Mouse (Mus musculus) cerebellum, adult 9-10 months (tissue): ENCODE measurements around the gene Mmrn2.
A peak's percentile ranks its signal among the peaks of the same experiment; 100 is the strongest.

Experiments
- DNase-seq: peaks from one replicate; pipeline ENCODE4 v3.0.0; 2022

Mmrn2 gene

DNA sequence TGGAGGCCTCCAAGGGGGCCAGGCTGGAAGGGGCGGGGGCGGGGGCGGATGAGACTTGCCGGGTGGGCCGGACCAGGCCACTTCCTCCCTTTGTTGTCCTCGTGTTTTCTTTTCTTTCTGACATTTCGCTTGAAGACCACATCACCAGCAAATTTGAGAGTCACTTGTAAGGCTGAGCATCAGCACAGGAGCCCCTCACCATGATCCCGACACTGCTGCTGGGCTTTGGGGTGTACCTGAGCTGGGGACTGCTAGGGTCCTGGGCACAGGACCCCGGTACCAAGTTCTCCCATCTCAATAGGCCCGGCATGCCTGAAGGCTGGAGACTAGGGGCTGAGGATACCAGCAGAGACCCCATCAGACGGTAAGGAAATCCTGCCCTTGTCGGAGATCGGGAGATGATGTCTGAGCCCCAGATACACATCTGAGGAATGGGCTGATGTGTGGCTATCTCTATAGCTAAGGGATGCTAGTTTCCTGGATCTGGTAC, at the start of gene Mmrn2:
TSS of gene Mmrn2 (plus strand) at position 51 of the 490 bp plus-strand sequence.
- no peak for DNase-seq

DNA sequence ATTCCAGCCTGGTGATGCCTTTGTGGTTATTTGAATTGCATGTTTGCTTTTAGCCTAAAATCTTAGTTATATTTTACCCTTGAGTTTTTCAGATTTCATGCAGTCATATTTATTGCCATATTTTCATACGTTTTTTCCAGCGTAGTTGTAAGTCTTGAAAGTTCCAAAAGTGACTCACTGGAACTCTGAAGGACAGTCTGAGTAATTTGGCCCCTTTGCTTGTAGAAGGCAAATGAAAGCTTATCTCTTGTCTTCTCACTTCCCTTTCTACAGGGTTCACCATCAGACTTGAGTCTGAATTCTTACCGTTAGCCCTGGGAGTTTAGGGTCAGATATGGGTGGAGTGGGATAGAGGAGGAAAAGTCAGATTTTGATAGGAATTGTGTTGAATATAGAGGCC, 48.7 kb upstream of the Mmrn2 start:
- DNase-seq, result no peak

DNA sequence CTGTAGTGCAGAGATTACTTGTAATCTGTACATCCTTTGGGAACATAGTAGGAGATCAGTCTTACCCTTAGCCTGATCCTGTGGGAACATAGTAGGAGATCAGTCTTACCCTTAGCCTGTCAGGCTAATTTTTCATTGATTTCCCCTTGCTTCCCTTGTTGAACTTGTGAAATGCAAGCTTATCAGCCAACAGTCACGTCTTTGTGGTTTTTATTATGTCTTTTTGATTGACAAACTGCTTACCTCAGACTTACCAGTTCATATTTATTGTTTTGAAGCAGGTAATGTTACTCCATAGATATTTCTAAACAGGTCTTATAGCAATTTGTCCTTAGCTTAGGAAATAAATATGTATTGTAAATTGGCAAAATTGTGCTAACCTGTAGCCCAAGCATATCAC, 47.6 kb upstream of the Mmrn2 start:
- DNase-seq, result no peak

DNA sequence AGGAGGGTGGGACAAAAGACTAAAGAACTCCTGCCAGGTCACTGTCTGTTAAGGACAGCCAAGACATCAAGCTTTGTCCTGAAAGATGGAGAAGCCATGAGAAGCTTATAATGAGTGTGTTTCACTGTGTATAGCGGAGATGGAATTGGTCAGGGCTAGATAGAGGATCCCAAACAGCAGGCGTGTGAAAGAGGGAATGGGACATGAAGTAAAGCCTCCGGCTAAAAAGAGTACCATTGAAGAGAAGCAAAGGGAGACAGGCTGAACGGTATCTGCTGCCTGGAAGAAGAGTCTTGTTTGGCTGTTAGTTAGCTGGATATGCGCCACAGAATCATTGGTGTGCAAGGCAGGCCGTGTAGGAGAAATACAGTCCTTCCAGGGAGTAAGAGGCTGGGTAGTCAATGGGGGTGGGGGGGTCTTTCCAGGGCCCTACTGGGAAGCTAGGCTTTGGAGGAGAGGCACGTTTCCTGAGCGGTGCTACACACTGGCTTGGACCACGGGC, 44.6 kb upstream of the Mmrn2 start:
- no peak for DNase-seq

DNA sequence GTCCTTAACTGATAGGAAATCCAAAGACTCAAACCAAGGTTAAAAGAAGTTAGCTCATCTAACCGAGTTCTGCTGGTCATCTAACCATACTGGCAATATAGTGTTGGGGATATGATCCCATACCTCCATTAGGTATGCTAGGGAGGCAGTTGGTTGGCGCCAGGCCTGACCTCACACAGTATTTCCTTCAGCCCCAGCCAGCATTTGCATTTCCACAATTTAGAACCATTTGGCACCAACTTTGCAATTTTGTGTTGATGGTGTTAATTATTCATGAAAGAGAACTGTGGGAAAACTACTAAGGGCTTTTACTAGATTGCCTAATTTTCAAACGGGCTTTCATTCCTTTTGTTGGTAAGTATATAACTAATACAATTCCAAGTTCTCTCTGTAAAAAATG, 43.4 kb upstream of the Mmrn2 start:
- DNase-seq, result no peak

DNA sequence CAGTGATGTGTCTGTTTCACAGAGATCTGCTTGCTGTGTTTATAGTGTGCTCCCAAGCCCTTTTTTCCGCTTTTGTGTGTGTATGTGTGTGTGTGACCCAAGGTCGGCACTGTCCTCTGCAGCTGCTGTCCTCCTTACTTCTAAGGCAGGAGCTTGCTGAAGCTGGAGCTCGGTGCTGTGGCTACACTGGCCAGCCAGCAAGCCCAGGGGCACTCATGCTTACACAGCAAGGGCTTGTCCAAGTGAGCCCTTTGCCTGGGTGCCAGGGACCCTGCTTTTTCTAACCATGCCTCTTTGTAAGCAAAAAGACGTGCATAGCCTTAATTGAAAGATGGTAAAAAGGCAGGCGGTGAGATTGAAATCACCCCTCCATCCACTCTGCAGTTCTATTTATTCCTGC, 42.8 kb upstream of the Mmrn2 start:
- no peak for DNase-seq

DNA sequence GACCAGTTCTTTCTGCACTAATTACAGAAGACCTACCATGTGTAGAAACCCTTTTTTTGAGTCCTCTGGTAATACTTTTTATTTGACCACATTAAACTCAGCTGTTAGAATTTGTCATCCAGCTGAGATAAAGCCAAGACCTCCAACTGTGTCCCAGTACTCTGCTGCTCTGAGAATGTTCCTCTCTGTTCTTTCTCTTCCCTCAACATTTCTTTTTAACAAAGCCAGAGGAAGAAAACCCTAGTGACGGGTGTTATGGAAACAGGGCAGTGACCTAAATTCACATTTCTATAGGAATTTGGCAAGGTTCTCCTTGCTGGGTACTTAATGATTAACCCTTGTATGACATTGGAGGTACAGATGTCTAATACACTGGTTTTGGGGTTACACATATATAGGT, 35.8 kb upstream of the Mmrn2 start:
- DNase-seq, result peak; percentile 26

DNA sequence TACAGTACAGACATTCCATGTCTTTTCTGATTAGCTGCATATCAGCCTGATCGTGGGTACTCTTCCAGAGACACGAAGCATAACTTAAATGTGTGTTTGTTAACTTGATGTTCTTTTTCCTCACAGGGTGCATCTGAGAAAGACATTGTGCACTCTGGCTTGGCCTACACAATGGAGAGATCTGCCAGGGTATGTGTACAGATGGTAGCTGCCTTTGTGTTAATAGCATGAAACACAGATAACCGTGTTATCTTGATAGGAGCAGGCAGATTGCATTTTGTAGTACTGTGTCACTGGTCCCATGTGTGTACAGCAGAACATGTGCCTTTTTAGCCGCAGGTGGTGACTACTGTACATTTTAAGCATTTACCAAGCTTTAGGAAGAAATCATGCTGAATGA, 33.3 kb upstream of the Mmrn2 start:
- no peak for DNase-seq

DNA sequence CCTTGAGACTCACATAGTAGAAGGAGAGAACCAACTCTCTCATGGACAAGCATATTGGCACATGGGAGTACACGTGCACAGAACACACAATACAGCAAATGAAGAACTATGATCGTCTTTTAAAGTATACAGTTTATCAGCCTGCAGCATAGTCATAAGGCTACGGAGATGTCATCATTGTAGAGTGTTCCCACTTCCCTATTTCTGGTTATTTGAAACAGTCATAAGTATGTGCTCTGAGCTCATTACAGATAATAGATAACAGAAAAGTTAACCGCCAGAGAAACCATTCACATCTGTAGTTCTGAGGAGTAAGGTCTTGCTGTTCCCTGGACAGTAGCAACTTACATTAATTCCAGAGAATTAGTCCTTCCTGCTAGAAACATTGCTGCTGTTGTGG, 32.2 kb upstream of the Mmrn2 start:
- no peak for DNase-seq

DNA sequence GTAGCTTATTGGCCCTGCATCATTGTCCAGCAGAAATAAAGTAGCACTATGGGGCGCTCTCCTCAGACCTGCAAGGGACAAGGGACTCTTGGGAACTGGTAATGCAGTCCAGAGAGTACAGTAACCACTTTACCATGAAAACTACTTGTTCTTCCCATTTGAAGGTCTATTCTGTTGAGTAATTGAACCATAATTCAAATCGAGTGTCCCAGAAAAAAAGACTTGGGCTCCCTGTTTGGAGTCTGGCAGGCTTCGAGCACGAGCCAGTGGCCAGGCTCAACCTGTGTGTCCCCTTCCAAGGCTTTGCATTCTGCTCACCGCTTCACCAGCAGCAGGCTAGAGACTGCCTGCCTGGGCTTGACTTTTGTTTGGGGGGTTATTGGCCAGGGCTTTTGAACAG, 30.9 kb upstream of the Mmrn2 start:
- no peak for DNase-seq

DNA sequence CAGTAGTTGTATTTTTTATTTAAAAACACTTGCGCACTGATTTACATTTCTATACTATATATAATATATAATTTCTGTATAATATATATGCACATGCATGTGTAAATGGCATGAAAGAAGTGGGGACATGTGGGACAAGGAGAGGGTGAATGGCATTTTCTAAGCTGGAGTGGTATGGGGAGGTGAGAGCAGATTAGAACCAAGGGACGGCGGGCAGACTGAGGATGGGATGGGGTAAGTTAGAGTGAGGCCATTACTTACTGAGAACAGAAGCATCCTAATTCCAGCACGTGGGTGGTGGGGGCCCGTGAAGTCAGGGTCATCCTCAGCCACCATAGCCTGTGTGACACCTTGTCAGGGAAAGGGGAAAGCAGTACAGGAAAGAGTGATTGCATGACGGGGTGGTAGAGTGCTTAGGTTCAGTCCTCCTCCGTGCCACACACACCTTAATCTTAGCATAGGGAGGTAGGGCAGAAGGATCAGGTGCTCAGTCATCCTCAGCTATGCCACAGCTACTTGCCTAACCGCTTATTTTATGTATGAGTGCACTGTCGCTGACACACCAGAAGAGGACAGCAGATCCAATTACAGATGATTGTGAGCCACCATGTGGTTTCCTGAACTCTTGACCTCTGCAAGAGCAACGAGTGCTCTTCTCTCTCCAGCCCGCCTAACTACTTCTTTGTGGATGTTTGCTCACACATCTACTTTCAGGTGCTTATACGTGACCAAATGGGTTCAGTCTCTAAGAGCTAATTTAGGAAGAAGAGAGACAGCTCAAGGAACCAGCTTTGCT, 29.3 kb upstream of the Mmrn2 start:
- no peak for DNase-seq

DNA sequence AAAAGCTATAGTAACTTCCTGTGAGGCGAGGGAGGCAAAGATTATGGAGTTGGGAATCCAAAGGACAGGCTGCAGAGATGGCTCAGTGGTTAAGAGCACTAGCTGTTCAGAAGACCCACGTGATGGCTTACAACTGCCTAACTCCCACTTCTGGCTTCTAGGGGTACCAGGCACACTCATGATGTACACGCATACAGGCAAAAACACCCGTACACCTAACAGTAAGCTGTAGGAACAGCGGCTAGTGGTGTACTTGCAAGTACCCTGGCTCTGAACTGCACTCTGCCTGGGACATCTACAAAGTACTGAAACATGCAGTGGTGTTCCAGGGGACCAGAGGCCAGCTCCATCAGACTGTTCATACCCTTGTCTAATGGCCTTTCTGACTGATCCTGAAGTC, 28.2 kb upstream of the Mmrn2 start:
- no peak for DNase-seq

DNA sequence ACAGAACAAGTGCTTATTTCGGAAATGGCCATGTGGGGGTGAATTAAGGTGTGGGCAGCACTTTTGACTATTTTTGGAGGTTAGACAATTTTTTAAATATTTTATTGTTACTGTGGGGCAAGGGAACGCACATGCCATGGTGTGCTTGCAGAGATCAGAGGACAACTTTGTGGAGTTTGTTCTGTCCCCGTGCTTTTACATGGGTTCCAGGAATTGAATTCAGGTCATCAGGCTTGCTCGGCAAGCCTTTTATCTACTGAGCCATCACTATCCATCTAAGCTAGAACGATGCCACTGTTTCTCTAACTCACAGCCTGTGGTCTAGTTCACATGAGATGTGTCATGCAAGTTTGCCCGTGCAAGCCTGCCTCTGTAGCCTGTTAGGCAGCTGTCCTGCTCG, 27.0 kb upstream of the Mmrn2 start:
- DNase-seq, result no peak

DNA sequence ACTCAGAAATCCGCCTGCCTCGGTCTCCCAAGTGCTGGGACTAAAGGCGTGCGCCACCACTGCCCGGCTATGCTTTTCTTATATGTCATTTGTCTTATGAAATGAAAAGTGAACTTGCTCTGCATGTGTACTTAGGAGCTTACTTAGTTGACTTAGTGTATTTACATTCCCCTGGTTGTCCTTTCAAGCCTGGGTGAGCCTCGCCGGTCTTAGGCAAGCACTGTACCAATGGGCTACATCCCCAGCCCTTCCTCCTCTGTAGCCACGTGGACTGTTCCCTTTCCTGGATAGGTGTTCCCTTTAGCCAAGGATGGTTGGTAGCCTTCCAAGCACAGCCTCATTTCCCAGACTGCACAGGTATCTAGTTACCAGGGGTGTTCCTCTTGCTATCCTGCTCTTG, 26.3 kb upstream of the Mmrn2 start:
- DNase-seq, result no peak

DNA sequence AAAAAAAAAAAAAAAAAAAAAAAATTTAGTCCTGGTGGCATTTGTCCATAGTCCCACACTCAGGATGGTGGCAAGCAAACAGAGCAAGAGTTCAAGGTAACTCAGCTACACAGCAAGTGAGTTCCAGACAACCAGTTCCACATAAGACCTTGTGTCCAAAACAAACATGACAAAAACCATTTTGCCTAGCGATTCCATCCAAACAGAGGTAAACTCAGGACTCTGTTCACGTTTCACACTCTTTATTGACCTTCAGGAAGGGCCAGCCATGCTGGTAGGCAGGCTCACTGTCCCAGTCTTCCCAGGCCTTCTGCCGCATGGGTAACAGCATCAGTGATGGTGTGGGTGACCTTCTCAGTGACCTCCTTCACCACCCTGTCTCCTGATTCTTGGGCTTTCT, 23.6 kb upstream of the Mmrn2 start:
- DNase-seq, result no peak

DNA sequence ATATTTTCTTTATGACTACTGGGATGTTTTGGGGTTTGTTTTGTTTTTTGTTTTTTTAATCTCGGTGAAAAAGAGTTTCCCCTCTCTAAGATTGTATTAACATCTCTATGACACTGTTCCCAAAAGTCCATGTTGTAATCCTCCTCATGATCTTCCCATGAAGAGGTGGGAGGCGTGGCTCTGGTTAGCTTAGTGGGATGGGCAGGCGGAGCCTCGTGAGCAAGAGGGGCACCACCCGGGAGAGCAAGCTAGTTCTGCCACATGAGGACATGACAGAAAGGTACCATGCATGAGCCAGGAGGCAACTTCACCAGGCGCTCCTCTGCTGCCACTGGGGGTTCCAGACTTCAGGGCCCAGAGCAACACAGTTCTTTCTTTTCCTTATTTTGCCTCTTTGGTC, 22.7 kb upstream of the Mmrn2 start:
- DNase-seq, result no peak

DNA sequence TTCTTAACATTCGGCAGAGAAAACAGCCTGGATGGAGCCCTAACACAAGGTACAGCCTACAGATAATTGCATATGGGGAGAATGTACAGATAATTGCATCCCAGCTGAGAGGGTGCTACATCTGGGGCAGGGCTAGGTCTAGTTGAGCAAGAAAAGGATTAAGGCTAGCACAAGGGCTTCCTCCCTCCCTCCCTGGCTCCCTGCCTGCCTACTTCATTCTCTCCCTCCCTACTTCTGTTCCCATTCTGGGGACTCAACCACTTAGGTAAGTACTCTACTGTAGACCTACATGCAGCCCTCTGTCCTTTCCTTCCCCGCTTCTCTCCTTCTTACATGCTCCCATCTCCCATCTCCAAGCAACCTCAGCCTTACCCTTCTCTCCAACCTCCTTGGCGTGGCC, 21.9 kb upstream of the Mmrn2 start:
- no peak for DNase-seq

DNA sequence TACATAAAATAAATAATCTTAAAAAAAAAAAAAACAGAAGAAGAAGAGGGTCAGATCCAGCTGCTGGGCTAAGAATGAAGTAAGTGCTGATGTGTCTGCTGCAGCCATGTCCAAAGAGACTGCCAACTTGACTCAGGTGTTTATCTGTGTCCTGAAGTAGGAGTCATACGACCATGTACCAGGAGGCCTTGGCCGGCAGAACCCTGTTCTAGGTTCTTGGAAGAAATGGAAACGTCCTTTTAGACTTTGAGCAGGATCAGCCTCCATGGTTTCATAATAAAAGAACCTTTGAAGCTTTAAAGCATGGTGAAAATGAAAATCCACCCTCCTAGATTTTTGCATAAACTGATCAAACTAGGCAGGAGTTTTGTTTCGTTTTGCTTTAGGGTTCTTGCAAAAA, 20.8 kb upstream of the Mmrn2 start:
- no peak for DNase-seq

DNA sequence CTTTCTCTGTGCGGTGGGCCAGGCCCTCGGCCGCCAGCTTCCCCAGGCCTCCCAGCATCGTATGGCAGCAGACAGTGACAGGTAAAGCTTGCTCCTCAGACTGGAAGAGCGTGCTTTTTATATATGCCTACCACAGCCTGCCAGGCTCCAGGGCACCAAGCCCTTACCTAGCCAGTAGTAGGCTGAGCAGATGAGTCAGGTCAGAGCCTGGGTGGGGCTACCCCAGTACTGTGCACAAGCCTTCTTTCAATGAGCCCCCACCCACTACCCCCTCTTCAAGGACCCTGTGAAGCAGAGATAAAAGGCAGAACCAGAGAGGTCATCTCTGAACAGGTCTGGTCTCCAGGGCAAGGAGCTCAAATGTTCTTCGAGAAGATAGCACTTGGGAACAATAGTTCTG, 20.0 kb upstream of the Mmrn2 start, which contains the start of gene Fam25c:
TSS of gene Fam25c (minus strand) at position 133 of the 400 bp plus-strand sequence.
- no peak for DNase-seq

DNA sequence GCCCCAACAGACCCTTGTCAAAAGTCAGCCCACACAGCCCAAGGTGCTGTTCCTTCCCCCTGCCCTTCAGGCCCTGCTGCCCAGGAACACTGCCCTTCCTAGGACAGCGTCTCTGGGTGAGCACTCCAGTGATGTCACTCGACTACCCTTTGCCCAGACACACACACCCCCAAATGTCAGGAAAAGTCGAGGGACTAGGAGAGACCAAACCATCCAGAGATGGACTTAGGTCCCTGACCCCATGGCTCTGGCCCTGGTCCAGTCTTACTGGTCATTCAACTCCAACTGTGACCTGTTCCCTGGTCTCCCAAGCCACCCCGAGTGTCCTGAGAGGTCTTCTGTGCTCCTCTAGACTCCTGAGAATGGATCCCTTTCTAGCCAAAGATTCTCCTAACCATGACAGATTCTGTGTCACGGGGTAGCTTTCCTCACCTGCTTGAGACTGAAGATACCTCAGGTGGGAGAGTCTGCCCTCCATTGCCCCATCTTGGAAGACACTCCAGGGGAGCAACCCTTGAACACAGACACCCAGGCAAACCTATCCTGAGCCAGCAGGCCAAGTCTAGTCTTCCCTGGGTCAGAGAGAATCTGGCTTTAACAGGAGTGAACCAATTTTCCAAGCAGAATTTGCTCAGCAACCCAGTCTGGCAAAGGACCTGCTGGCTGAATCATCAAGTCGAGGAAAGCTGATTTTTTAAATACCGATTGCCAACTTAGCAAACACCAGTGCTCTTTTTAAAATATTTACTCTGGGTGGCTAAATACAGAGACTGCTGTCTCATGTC, 17.4 kb upstream of the Mmrn2 start:
- DNase-seq, result no peak

DNA sequence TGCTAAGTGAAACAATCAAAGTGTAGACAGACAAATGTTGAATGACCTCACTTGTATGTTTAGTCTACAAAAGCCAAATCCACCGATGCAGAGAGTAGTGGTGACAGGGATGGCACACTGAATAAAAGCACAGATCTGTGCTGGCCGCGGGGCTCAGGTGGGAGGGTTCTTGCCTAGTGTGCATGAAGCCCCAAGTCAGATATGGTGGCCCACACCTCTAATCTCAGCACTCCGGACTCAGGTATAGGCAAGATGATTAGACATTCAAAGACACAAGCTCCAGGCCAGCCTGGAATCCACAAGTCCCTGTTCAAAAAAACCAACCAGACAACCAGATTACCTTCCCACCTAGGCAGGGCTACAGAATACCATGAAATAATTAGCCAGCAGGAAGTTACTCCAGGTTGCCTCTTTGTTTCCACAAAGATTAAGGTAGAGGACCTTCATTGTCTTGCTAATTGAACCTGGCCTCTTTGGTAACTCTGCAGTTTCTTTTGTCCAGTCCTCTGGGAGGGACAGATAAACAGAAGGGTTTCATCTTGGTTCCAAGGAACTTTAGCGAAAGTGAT, 15.5 kb upstream of the Mmrn2 start:
- no peak for DNase-seq

DNA sequence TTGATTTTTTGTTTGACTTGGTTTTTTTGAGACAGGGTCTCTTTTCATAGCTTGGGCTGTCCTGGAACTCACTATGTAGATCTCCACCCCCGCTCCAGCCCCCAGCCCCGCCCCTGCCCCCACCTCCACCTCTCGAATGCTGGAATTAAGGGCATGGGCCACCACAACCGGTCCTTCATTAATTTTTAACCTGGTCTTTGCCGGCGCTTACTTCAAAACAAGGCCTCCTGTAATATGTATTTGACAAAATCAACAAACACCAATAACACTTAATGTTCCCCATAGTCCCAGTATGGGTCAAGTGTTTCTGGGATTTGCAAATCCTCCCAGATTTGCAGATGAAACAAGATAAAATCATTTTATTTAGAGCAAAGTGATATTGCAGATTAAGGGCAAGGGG, 15.0 kb upstream of the Mmrn2 start:
- no peak for DNase-seq

DNA sequence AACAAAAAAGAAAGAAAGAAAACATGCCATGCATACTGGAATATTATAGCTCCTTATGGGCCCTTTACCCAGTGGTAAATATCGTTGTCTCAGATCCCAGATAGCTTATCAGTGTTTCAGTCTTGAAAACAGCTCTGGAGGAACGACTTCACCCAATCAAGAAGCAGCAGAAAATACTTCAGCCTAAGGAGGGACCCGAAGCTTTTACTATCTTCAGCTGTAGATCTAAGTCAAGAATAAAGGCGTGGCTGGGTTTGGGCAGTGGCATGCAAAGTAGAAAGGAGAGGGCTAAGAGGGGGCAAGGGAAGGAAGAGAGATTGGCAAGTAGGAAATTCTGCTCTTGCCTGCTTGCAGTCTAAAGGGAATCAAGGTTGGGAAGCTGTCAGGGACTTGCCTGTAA, 13.1 kb upstream of the Mmrn2 start:
- DNase-seq, result no peak
